Mouse (Mus musculus) liver, postnatal 0 days (tissue): ENCODE data around the gene Neurl4. TPM values are rescaled to one million over a fixed set of nuclear protein-coding genes. Genes with fewer than 3 reads are reported as not detected.
A peak's percentile ranks its signal among the peaks of the same experiment; 100 is the strongest.
"Not testable (repeated sequence)": the region's sequence is repeated elsewhere in the genome, so short reads cannot be mapped to it uniquely, and the experiment has no call there.

ENCODE experiments used
- ATAC-seq: fragments of 200-750 bp; cut with Nextera tagmentation; 2 replicates; pipeline ENCODE4 v1.8.0; 2017; ENCODE audit warnings: mild to moderate bottlenecking, moderate library complexity
- DNase-seq: peaks from one replicate; pipeline ENCODE4 v3.0.0-alpha.2; 2016
- H3K27ac ChIP-seq: fragments of 300-500 bp; sonication (generic); 2 replicates; pipeline ENCODE4 v1.5.1; 2014; ENCODE audit warnings: antibody characterized with exemption, moderate library complexity, mild to moderate bottlenecking, low read depth
- H3K27me3 ChIP-seq: fragments of 300-500 bp; sonication (generic); 2 replicates; pipeline ENCODE4 v1.6.1; 2014; ENCODE audit warnings: low read length, control low read depth, mixed read lengths; ENCODE audit not compliant: insufficient read depth
- H3K36me3 ChIP-seq: fragments of 300-500 bp; sonication (generic); replicated peaks from 2 replicates; pipeline ENCODE4 v1.6.1; 2014; ENCODE audit warnings: mild to moderate bottlenecking, control low read depth, low read length, moderate library complexity, mixed read lengths; ENCODE audit not compliant: insufficient read depth
- H3K4me1 ChIP-seq: fragments of 300-500 bp; sonication (generic); 2 replicates; pipeline ENCODE4 v1.6.1; 2014; ENCODE audit warnings: antibody characterized with exemption, mild to moderate bottlenecking, control low read depth; ENCODE audit not compliant: insufficient read depth
- H3K4me2 ChIP-seq: fragments of 300-500 bp; sonication (generic); 2 replicates; pipeline ENCODE4 v1.6.1; 2014; ENCODE audit warnings: low read depth, mild to moderate bottlenecking, low read length, moderate library complexity, mixed read lengths
- H3K4me3 ChIP-seq: fragments of 300-500 bp; sonication (generic); 2 replicates; pipeline ENCODE4 v1.5.1; 2014; ENCODE audit warnings: low read depth, low read length
- H3K9ac ChIP-seq: fragments of 300-500 bp; sonication (generic); replicated peaks from 2 replicates; pipeline ENCODE4 v1.6.1; 2014; ENCODE audit warnings: mild to moderate bottlenecking, moderate library complexity
- H3K9me3 ChIP-seq: fragments of 300-500 bp; sonication (generic); 2 replicates; pipeline ENCODE4 v1.6.1; 2016; ENCODE audit warnings: mild to moderate bottlenecking, control low read depth, low read length, mixed read lengths
- CTCF ChIP-seq: sonication (generic); IDR thresholded peaks from 2 replicates; pipeline ENCODE4 v1.5.1; 2016; ENCODE audit warnings: antibody characterized with exemption, low read depth
- EP300 ChIP-seq: IDR thresholded peaks from 2 replicates; pipeline ENCODE4 v1.6.1; 2016; ENCODE audit warnings: antibody characterized with exemption, low read depth, mild to moderate bottlenecking
- WGBS: fragments of 180-500 bp; shearing (Covaris S2); extraction: QIAGEN DNeasy Blood & Tissue Kit; methylation state at CpG from one replicate; pipeline ENCODE4 v1.1.7; 2014; ENCODE audit not compliant: insufficient replicate concordance; 5-methylcytosine and 5-hydroxymethylcytosine counted together
- microRNA-seq: library from miRNA; unstranded; fragments of <30 nt; microRNA quantifications from one replicate; pipeline ENCODE4, GENCODE M21; 2016
- polyA plus RNA-seq: library from polyadenylated mRNA; unstranded; fragments of >200 nt; fragmentation: Nextera tagmentation; extraction: Ambion mirVana; gene quantifications from 2 replicates; pipeline ENCODE4 v1.2.1, GENCODE M21; 2015

Gene Neurl4
- polyA plus RNA-seq, 1 experiment from 2014 or later: 1.4 TPM

GRCm38 (mm10) chr11:69952274-69952673 lies 51.4 kb downstream of the Neurl4 start:
- no peak for DNase-seq
- WGBS: 35% methylated on average over 1 of the region's 1 CpGs
- no peaks in the 10 kb centered on the region for H3K36me3 ChIP-seq
- H3K4me2 ChIP-seq: no peak overlapping the region
- no peak overlapping the region for H3K27ac ChIP-seq
- ATAC-seq: no peak
- no peak overlapping the region for H3K9ac ChIP-seq
- no peak for TF ChIP-seq EP300
- TF ChIP-seq CTCF: peak; percentile 51
- H3K27me3 ChIP-seq: peaks cover 22% of the 10 kb centered on the region; the same call in 1 of the 2 replicates
- H3K9me3 ChIP-seq: no peaks in the 10 kb centered on the region
- no peak overlapping the region for H3K4me3 ChIP-seq
- H3K4me1 ChIP-seq: peaks cover 15% of the 10 kb centered on the region

- Histone ChIP-seq H3K4me3 (no peak overlapping the region), H3K9ac (no peak overlapping the region), H3K4me2 (no peak overlapping the region), H3K4me1 (peaks cover 7% of the 10 kb centered on the region), H3K9me3 (no peaks in the 10 kb centered on the region), H3K36me3 (no peaks in the 10 kb centered on the region), H3K27ac (no peak overlapping the region), H3K27me3 (peaks cover 15% of the 10 kb centered on the region)
- DNase-seq (no peak), ATAC-seq (no peak)
- WGBS: 38% methylated on average over 11 of the region's 11 CpGs
- TF ChIP-seq CTCF (no peak), EP300 (no peak)
Observed at GRCm38 (mm10) chr11:69953267-69953915, 52.5 kb downstream of the Neurl4 start.

GRCm38 (mm10) chr11:69955618-69956017 lies 54.7 kb downstream of the Neurl4 start:
- H3K9me3 ChIP-seq, H3K4me1 ChIP-seq, H3K4me3 ChIP-seq, ATAC-seq, H3K9ac ChIP-seq, H3K27ac ChIP-seq, H3K4me2 ChIP-seq, H3K36me3 ChIP-seq, DNase-seq: not testable (repeated sequence)
- 66% methylated on average over 4 of the region's 4 CpGs for whole genome bisulfite sequencing
- peaks cover 12% of the 10 kb centered on the region; the same call in 1 of the 2 replicates for H3K27me3 ChIP-seq

- TF ChIP-seq CTCF (peak; percentile 37; the same call in 1 of the 2 replicates), EP300 (no peak)
- H3K36me3 ChIP-seq: no peaks in the 10 kb centered on the region
- H3K9ac ChIP-seq: no peak overlapping the region
- DNase-seq (no peak), ATAC-seq (no peak)
- no peak overlapping the region for H3K27ac ChIP-seq
- no peaks in the 10 kb centered on the region for H3K9me3 ChIP-seq
- H3K4me3 ChIP-seq: no peak overlapping the region
- H3K27me3 ChIP-seq: peaks cover 10% of the 10 kb centered on the region; the same call in 1 of the 2 replicates
- no peak overlapping the region for H3K4me2 ChIP-seq
- WGBS: 75% methylated on average over 1 of the region's 1 CpGs
- 0 out of 2 replicates have a peak, but pooled peaks cover 3% of the 10 kb centered on the region for H3K4me1 ChIP-seq
Observed at GRCm38 (mm10) chr11:69956218-69956617, 55.3 kb downstream of the Neurl4 start.

GRCm38 (mm10) chr11:69960616-69961015 lies 59.7 kb downstream of the Neurl4 start:
- TF ChIP-seq CTCF (peak; percentile 71), EP300 (no peak)
- 44% methylated on average over 5 of the region's 5 CpGs for WGBS
- H3K27me3 ChIP-seq: peaks cover 34% of the 10 kb centered on the region
- 0 out of 2 replicates have a peak, but pooled peaks cover 3% of the 10 kb centered on the region for H3K4me1 ChIP-seq
- H3K4me3 ChIP-seq: no peak overlapping the region
- no peak overlapping the region for H3K9ac ChIP-seq
- DNase-seq (peak; percentile 55), ATAC-seq (no peak)
- H3K27ac ChIP-seq: no peak overlapping the region
- no peaks in the 10 kb centered on the region for H3K9me3 ChIP-seq
- no peaks in the 10 kb centered on the region for H3K36me3 ChIP-seq
- no peak overlapping the region for H3K4me2 ChIP-seq

GRCm38 (mm10) chr11:69961841-69962240 lies 61.0 kb downstream of the Neurl4 start:
- H3K9me3 ChIP-seq: no peaks in the 10 kb centered on the region
- H3K27ac ChIP-seq: no peak overlapping the region
- peaks cover 47% of the 10 kb centered on the region for H3K27me3 ChIP-seq
- no peak overlapping the region for H3K4me3 ChIP-seq
- peaks cover 15% of the 10 kb centered on the region for H3K4me1 ChIP-seq
- WGBS: 14% methylated on average over 5 of the region's 5 CpGs
- DNase-seq (no peak), ATAC-seq (no peak)
- no peaks in the 10 kb centered on the region for H3K36me3 ChIP-seq
- no peak for TF ChIP-seq CTCF
- no peak for TF ChIP-seq EP300
- H3K9ac ChIP-seq: no peak overlapping the region
- no peak overlapping the region for H3K4me2 ChIP-seq

Small RNAs within 50 kb of the gene (microRNA-seq; reads per million reads assigned to microRNA genes)
- not detected for gene Mir6924

Other genes starting within 250 kb of the Neurl4 start
- 0.13 TPM in 1 of 2 replicates, not detected in the other for gene Sox15, start 245.8 kb upstream of the Neurl4 start, polyA plus RNA-seq
- 36.9 and 41.0 TPM in 2 replicates for gene Mpdu1, start 238.4 kb upstream of the Neurl4 start, polyA plus RNA-seq
- gene Cd68, start 234.9 kb upstream of the Neurl4 start, polyA plus RNA-seq: 30.1 and 32.5 TPM in 2 replicates
- gene Eif4a1, start 228.6 kb upstream of the Neurl4 start, polyA plus RNA-seq: 199 and 203 TPM in 2 replicates
- 14.5 and 15.2 TPM in 2 replicates for gene Senp3, start 219.0 kb upstream of the Neurl4 start, polyA plus RNA-seq
- 0.46 and 0.83 TPM in 2 replicates for gene Tnfsf13, start 215.3 kb upstream of the Neurl4 start, polyA plus RNA-seq
- 2.8 and 3.6 TPM in 2 replicates for gene Tnfsf12, start 205.2 kb upstream of the Neurl4 start, polyA plus RNA-seq
- gene Tnfsfm13, start 205.0 kb upstream of the Neurl4 start, polyA plus RNA-seq: 1.1 and 1.4 TPM in 2 replicates
- 6.6 and 6.8 TPM in 2 replicates for gene Polr2a, start 142.4 kb upstream of the Neurl4 start, polyA plus RNA-seq
- not detected in 2 replicates for gene Slc35g3, start 139.1 kb upstream of the Neurl4 start, polyA plus RNA-seq
- 0.67 and 0.75 TPM in 2 replicates for gene Zbtb4, start 135.2 kb upstream of the Neurl4 start, polyA plus RNA-seq
- gene Chrnb1, start 105.1 kb upstream of the Neurl4 start, polyA plus RNA-seq: 0.73 and 0.76 TPM in 2 replicates
- 0.04 and 0.07 TPM in 2 replicates for gene Fgf11, start 99.2 kb upstream of the Neurl4 start, polyA plus RNA-seq
- 4.4 and 4.8 TPM in 2 replicates for gene Tmem102, start 95.4 kb upstream of the Neurl4 start, polyA plus RNA-seq
- gene Gm39566, start 85.8 kb upstream of the Neurl4 start, polyA plus RNA-seq: not detected in 2 replicates
- gene Spem2, start 82.6 kb upstream of the Neurl4 start, polyA plus RNA-seq: not detected in 2 replicates
- not detected in 2 replicates for gene Spem1, start 78.9 kb upstream of the Neurl4 start, polyA plus RNA-seq
- 0.60 and 0.75 TPM in 2 replicates for gene Nlgn2, start 63.3 kb upstream of the Neurl4 start, polyA plus RNA-seq
- gene Tmem256, start 62.6 kb upstream of the Neurl4 start, polyA plus RNA-seq: 412 and 418 TPM in 2 replicates
- gene Plscr3, start 54.7 kb upstream of the Neurl4 start, polyA plus RNA-seq: 20.8 and 23.1 TPM in 2 replicates
- 0.28 and 0.69 TPM in 2 replicates for gene Tnk1, start 42.3 kb upstream of the Neurl4 start, polyA plus RNA-seq
- not detected in 2 replicates for gene Tmem95, start 23.1 kb upstream of the Neurl4 start, polyA plus RNA-seq
- 0.92 and 0.95 TPM in 2 replicates for gene Kctd11, start 19.7 kb upstream of the Neurl4 start, polyA plus RNA-seq
- gene Acap1, start 5.5 kb upstream of the Neurl4 start, polyA plus RNA-seq: 6.5 and 7.1 TPM in 2 replicates
- gene 2810408A11Rik, start 85 bp upstream of the Neurl4 start, polyA plus RNA-seq: 0.90 and 1.2 TPM in 2 replicates
- gene Gps2, start 12.8 kb downstream of the Neurl4 start, polyA plus RNA-seq: 46.1 and 48.9 TPM in 2 replicates
- gene Eif5a, start 20.9 kb downstream of the Neurl4 start, polyA plus RNA-seq: 872 and 914 TPM in 2 replicates
- not detected in 2 replicates for gene Ybx2, start 34.7 kb downstream of the Neurl4 start, polyA plus RNA-seq
- 7.7 and 10.4 TPM in 2 replicates for gene Slc2a4, start 47.1 kb downstream of the Neurl4 start, polyA plus RNA-seq
- 4.1 and 4.4 TPM in 2 replicates for gene Cldn7, start 63.7 kb downstream of the Neurl4 start, polyA plus RNA-seq
- 8.4 and 9.7 TPM in 2 replicates for gene Ctdnep1, start 80.1 kb downstream of the Neurl4 start, polyA plus RNA-seq
- gene Elp5, start 81.4 kb downstream of the Neurl4 start, polyA plus RNA-seq: 40.6 and 42.9 TPM in 2 replicates
- 305 and 324 TPM in 2 replicates for gene Gabarap, start 90.1 kb downstream of the Neurl4 start, polyA plus RNA-seq
- 19.5 and 25.5 TPM in 2 replicates for gene Phf23, start 94.7 kb downstream of the Neurl4 start, polyA plus RNA-seq
- 2.7 and 3.4 TPM in 2 replicates for gene Dvl2, start 99.5 kb downstream of the Neurl4 start, polyA plus RNA-seq
- 345 and 367 TPM in 2 replicates for gene Acadvl, start 114.3 kb downstream of the Neurl4 start, polyA plus RNA-seq
- gene Dlg4, start 115.9 kb downstream of the Neurl4 start, polyA plus RNA-seq: 0.58 and 0.61 TPM in 2 replicates
- 458 and 462 TPM in 2 replicates for gene Asgr1, start 153.0 kb downstream of the Neurl4 start, polyA plus RNA-seq
- gene Asgr2, start 191.6 kb downstream of the Neurl4 start, polyA plus RNA-seq: 48.3 and 53.3 TPM in 2 replicates
- 1.5 TPM in 2 replicates for gene Mgl2, start 229.3 kb downstream of the Neurl4 start, polyA plus RNA-seq